Mouse (Mus musculus) E14TG2a.4 (cell line): Measurements from ENCODE around the gene Prtg.

Source experiments
- H3K27me3 ChIP-seq: 2 replicates; pipeline ENCODE4 v1.6.1; 2014; ENCODE audit warnings: low read length, control low read depth; ENCODE audit not compliant: insufficient read depth
- H3K36me3 ChIP-seq: 2 replicates; pipeline ENCODE4 v1.6.1; 2014; ENCODE audit warnings: low read length, control low read depth; ENCODE audit not compliant: insufficient read depth
- H3K4me1 ChIP-seq: replicated peaks from 2 replicates; pipeline ENCODE4 v1.6.1; 2014; ENCODE audit warnings: low read depth, low read length, control low read depth
- H3K4me3 ChIP-seq: replicated peaks from 2 replicates; pipeline ENCODE4 v1.5.1; 2014; ENCODE audit warnings: mild to moderate bottlenecking, low read length
- H3K9me3 ChIP-seq: 2 replicates; pipeline ENCODE4 v1.6.1; 2014; ENCODE audit warnings: low read length, control low read depth
- CTCF ChIP-seq: conservative IDR thresholded peaks from 2 replicates; pipeline ENCODE4 v1.5.1; 2014; ENCODE audit warnings: low read length
- NANOG ChIP-seq: IDR thresholded peaks from 2 replicates; pipeline ENCODE4 v1.6.1; 2014; ENCODE audit warnings: borderline replicate concordance, low read length, mixed read lengths
- POU5F1 ChIP-seq: IDR thresholded peaks from 2 replicates; pipeline ENCODE4 v1.6.1; 2014; ENCODE audit warnings: low read length, borderline replicate concordance

Gene Prtg

GRCm38 (mm10) chr9:72806146-72806545 lies 528 bp upstream of the Prtg start:
- TF ChIP-seq NANOG (no peak), POU5F1 (no peak), CTCF (no peak)
- peaks cover 57% of the 10 kb centered on the region for H3K27me3 ChIP-seq
- H3K9me3 ChIP-seq = no peaks in the 10 kb centered on the region
- peak overlapping the region; percentile 87 for H3K4me3 ChIP-seq
- peaks cover 64% of the 10 kb centered on the region for H3K4me1 ChIP-seq
- 0 out of 2 replicates have a peak, but pooled peaks cover 3% of the 10 kb centered on the region for H3K36me3 ChIP-seq

DNA sequence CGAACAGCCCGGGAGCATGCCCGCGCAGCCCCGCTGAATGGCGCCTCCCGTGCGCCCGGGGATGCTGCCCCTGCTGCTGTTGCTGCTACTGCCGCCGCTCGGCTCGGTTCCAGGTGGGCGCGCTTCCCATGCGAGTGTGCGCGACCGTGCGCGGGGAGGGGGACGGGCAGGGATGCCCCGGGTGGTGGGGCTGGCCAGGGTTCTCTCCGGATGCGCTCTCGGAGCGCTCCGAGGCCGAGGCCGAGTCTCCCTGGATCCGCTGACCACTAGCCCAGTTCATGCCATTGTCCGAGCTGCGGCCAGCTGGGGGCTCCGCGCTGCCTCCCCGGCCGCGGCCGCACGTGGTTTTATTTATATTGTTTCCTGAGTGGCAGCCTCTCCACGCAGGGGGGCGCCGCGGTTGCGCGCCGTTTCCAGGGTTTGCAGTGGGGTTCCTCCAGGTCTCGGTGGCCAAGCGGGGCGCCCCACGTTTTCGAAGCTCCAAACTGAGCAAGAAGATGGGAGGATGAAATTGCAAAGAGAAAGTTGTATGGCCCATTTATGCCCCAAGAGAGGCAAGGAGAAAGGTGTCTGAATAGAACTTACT lies 839 bp downstream of the Prtg start:
- Histone ChIP-seq H3K27me3 (peaks cover 48% of the 10 kb centered on the region), H3K36me3 (0 out of 2 replicates have a peak, but pooled peaks cover 3% of the 10 kb centered on the region), H3K9me3 (no peaks in the 10 kb centered on the region), H3K4me1 (peaks cover 77% of the 10 kb centered on the region), H3K4me3 (peak overlapping the region; percentile 87)
- TF ChIP-seq CTCF (no peak), NANOG (no peak), POU5F1 (no peak)

DNA sequence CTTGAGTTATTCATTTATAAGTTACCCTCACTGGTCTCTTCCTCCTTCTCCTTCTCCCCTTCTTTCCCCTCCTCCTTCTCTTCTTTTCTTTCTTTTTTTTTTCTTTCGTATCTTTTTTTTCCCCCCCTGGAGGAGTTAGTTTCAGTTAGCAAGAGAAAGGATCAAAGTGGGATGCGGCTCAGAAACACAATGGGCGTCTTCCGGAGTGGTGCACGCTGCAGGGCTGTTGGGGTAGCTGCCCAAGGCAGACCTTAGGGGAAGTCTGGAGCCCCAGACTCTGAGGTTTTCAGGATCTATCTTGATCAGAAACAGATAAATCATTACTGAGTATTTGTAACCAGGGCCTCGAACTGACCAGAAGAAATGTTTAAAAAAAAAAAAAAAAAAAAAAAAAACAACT lies 1.5 kb downstream of the Prtg start:
- peak overlapping the region; percentile 87 for H3K4me3 ChIP-seq
- H3K4me1 ChIP-seq = peaks cover 80% of the 10 kb centered on the region
- no peak for TF ChIP-seq NANOG
- TF ChIP-seq POU5F1 = no peak
- TF ChIP-seq CTCF = no peak
- H3K9me3 ChIP-seq = no peaks in the 10 kb centered on the region
- H3K36me3 ChIP-seq = 0 out of 2 replicates have a peak, but pooled peaks cover 3% of the 10 kb centered on the region
- peaks cover 43% of the 10 kb centered on the region for H3K27me3 ChIP-seq

GRCm38 (mm10) chr9:72808586-72808985 lies 1.9 kb downstream of the Prtg start:
- peaks cover 43% of the 10 kb centered on the region for H3K27me3 ChIP-seq

GRCm38 (mm10) chr9:72809077-72809476 lies 2.4 kb downstream of the Prtg start:
- no peak for TF ChIP-seq CTCF
- TF ChIP-seq NANOG = no peak
- no peak for TF ChIP-seq POU5F1
- H3K36me3 ChIP-seq = 0 out of 2 replicates have a peak, but pooled peaks cover 3% of the 10 kb centered on the region
- H3K9me3 ChIP-seq = peaks cover 6% of the 10 kb centered on the region
- H3K4me1 ChIP-seq = peaks cover 80% of the 10 kb centered on the region
- H3K27me3 ChIP-seq = peaks cover 39% of the 10 kb centered on the region
- H3K4me3 ChIP-seq = no peak overlapping the region

More at GRCm38 (mm10) chr9:72808586-72808985, 1.9 kb downstream of the Prtg start:
- Histone ChIP-seq H3K36me3 (0 out of 2 replicates have a peak, but pooled peaks cover 3% of the 10 kb centered on the region), H3K4me3 (no peak overlapping the region; the same call in 1 of the 2 replicates), H3K9me3 (peaks cover 1% of the 10 kb centered on the region; the same call in 1 of the 2 replicates), H3K4me1 (peaks cover 80% of the 10 kb centered on the region)
- TF ChIP-seq POU5F1 = no peak
- TF ChIP-seq CTCF = no peak
- TF ChIP-seq NANOG = no peak

GRCm38 (mm10) chr9:72810607-72811006 lies 3.9 kb downstream of the Prtg start:
- H3K4me3 ChIP-seq = no peak overlapping the region
- H3K4me1 ChIP-seq = peaks cover 80% of the 10 kb centered on the region
- H3K36me3 ChIP-seq = 0 out of 2 replicates have a peak, but pooled peaks cover 3% of the 10 kb centered on the region
- TF ChIP-seq CTCF = no peak
- TF ChIP-seq POU5F1 = no peak
- TF ChIP-seq NANOG = no peak
- peaks cover 12% of the 10 kb centered on the region for H3K9me3 ChIP-seq
- H3K27me3 ChIP-seq = peaks cover 30% of the 10 kb centered on the region

GRCm38 (mm10) chr9:72812091-72812490 lies 5.4 kb downstream of the Prtg start:
- H3K4me1 ChIP-seq = peaks cover 68% of the 10 kb centered on the region
- no peak for TF ChIP-seq CTCF
- TF ChIP-seq POU5F1 = no peak
- no peak for TF ChIP-seq NANOG

GRCm38 (mm10) chr9:72812594-72813570 lies 6.2 kb downstream of the Prtg start:
- peak overlapping the region; percentile 30 for H3K4me3 ChIP-seq
- H3K9me3 ChIP-seq = peaks cover 12% of the 10 kb centered on the region
- peaks cover 66% of the 10 kb centered on the region for H3K4me1 ChIP-seq
- peaks cover 9% of the 10 kb centered on the region; the same call in 1 of the 2 replicates for H3K27me3 ChIP-seq
- peak; percentile 9; the same call in 1 of the 2 replicates for TF ChIP-seq NANOG
- no peak for TF ChIP-seq CTCF
- TF ChIP-seq POU5F1 = no peak; the same call in 1 of the 2 replicates
- H3K36me3 ChIP-seq = 0 out of 2 replicates have a peak, but pooled peaks cover 3% of the 10 kb centered on the region

More at GRCm38 (mm10) chr9:72812091-72812490, 5.4 kb downstream of the Prtg start:
- Histone ChIP-seq H3K36me3 (0 out of 2 replicates have a peak, but pooled peaks cover 3% of the 10 kb centered on the region), H3K27me3 (peaks cover 16% of the 10 kb centered on the region), H3K4me3 (peak overlapping the region; percentile 5; the same call in 1 of the 2 replicates), H3K9me3 (peaks cover 12% of the 10 kb centered on the region)
